Mouse (Mus musculus) fat pad, adult 2 months (tissue): ENCODE measurements around the gene 5730455P16Rik.
"Not testable (repeated sequence)": the region's sequence is repeated elsewhere in the genome, so short reads cannot be mapped to it uniquely, and the experiment has no call there.

Experiments
- DNase-seq: peaks from one replicate; pipeline ENCODE4 v3.0.0-alpha.2; 2011; ENCODE audit warnings: low read depth, low spot score; ENCODE audit errors: extremely low read depth

Gene 5730455P16Rik

DNA sequence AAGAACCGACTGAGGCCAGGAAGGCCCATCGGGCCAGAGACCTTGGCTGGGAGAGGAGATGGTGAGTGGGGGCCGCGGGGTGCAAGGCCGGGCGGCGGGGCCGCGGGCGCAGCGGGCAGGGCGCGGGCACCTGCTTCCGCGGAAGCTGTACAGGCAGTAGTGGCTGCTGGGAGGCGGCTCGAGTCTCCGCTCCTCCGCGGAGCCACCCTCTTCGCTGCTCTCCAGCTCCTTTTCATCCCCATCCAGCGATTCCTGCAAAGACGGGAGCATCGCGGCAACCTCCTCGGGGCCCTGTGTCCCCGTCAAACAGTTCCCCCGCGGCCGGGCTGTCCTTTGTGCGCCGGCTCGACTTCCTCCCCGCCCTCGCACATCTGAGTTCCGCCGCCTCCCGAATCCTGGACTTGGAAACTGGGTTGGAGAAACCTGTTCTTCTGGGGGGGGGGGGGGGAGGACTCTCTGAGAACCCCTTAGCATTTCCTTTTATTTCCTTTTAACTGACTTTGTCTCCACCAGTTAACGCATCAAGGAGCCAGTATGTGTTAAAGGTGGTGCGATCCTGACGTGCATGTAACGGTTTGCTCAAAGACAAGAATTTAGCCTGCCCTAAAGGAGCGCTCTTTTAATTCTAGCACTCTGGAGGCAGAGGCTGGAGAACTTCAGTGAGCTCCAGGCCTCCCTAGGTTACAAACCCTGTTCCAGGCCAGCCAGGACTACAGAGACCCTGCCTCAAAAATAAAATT, at the start of gene 5730455P16Rik:
TSS of gene 5730455P16Rik (minus strand) at position 323 of the 740 bp plus-strand sequence.
- DNase-seq: no peak

DNA sequence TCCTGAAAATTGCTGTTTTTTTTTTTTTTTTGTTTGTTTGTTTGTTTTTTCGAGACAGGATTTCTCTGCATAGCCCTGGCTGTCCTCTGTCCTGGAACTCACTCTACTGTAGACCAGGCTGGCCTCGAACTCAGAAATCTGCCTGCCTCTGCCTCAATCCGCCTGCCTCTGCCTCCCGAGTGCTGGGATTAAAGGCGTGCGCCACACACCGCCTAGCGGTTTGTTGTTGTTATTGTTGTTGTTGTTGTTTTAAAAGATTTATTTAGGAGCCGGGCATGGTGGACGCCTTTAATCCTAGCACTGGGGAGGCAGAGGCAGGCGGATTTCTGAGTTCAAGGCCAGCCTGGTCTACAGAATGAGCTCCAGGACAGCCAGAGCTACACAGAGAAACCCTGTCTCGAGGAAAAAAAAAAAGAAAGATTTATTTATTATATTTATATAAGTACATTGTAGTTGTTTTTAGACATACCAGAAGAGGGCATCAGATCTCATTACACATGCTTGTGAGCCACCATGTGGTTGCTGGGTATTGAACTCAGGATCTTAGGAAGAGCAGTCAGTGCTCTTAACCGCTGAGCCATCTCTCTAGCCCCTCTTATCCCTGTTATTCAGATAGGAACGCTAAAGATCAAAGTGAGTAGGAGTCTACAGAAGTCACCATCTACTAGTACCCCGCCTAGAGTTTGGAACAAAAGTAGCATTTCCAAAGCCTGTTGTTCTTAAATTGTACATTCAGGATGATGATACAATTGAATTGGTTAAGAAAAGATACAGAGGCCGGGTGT, 48.4 kb upstream of the 5730455P16Rik start:
- DNase-seq: not testable (repeated sequence)

DNA sequence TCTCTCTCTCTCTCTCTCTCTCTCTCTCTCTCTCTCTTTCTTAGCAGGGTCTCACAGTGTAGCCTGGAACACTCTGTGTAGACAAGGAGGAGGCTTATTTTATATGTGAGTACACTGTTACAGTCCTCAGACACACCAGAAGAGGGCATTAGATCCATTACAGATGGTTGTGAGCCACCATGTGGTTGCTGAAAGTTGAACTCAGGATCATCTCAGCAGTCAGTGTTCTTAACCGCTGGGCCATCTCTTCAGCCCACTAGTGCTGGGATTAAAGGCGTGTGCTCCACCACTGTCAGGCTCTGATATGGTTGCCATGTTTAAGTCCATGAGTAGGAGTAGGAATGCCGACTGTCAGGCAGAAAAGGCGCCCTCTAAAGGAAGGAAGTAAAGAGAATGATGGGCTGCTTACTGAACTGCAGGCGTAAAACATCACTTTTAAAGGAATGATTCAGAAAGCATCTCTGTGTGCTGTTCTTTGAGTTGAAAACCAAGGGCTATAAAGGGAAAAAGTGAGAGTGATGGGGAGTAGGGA, 47.5 kb upstream of the 5730455P16Rik start:
- DNase-seq: no peak

DNA sequence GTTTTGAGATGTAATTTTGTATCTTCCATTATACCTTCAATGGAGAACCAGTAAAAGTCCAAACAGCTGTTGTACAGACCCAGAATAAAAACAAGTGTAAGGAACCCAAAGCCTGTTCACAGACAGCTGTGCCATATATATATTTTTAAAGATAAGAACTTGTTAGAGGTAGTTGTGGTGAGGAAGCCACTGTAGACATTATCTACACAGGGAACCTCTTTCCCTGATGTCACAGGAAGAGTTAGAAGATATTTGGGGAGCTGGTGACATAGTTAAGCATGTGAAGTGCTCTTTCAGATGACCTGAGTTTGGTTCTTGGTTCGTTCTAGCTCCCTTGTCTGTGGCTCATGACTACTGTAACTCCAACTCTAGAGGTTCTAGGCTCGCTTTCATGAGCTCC, 46.9 kb upstream of the 5730455P16Rik start:
- no peak for DNase-seq

DNA sequence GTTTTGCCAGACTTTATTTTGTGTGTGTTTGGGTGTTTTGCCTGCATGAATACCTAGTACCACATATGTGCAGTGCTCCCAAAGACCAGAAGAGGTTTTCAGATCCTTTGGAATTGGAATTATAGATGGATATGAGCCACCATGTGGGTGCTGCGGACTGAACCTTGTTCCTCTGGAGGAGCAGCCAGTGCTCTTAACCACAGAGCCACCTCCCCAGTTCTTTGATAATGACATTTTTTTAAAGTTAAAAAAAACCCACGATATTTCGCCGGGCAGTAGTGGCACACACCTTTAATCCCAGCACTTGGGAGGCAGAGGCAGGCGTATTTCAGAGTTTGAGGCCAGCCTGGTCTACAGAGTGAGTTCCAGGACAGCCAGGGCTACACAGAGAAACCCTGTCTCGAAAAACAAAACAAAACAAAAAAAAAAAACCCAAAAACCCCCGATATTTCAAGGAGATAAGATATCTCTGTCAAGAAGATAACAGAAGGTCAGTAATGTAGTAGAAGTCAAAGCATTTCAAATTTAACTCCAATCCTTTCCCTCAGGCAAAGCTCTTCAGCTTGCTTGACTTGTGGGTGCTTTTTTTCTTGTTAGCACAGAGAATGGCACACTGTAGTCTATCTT, 43.7 kb upstream of the 5730455P16Rik start:
- DNase-seq: no peak

DNA sequence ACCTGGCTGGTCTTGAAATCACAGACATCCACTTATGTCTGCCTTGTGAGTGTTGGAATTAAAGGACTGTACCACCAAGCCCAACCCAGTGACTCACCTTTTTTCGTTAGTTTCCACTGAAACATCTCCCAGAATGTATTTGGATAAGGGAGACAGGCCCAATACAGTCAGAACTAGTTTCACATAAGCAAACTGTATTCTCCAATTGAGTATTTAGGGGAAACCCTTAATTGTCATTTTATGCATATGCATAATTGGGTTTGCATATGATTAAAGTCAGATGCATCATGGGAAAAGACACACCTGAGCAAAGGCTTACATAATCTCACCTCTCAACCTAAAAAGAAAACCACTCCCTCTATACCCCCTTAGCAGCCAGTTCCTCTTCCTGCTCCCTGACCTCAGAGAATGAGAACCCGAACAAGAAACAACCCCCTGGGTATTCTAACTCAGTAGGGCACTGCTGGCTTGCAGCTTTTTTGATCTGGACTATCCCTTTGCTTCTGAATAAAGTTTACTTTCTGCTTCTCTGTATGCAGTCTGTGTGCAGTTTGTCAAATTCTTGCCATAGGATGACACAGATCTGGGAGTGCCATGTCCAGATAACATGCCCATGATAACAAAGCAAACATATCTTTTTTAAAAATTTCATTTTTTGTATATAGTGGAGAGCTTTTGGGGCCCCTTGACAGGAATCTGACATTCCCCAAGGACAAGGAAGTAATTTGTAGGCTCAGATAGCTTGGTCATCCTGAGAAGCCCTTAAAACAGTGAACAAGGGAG, 42.6 kb upstream of the 5730455P16Rik start:
- no peak for DNase-seq

DNA sequence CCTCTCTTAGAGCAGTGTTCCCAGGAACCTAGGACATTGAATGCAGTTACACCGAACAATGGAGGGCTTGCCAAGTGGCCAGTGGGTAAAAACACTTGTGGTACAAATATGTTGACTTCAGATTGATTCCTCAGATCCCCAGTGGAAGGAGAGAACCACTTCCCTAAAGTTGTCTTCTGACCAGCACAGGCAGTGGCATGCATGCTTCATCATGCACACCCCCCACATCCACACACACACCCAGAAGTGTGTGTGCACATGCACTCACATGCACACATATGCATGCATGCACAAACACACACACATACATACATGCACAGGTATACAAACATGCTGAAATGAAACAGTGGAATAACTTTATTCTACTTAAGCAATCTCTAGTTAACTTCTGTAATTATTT, 41.9 kb upstream of the 5730455P16Rik start:
- DNase-seq: no peak

DNA sequence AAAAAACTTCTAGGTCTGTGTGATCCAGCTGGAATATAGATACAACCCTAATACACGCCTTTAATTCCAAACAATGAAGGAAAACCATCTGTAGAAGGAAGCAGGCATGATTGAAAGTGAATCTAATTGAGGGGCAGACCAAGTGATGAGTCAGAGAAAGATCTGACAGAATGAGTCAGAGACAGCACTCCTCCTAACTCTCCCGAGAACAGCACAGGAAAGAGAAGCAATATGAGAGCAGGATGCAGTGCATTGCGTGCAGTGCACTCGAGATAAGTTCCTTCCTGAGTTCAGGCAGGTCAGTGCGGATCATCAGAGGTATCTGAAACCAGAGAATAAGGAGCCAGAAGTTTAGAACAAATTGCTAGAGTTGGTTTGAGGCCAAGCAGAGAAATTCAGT, 39.3 kb upstream of the 5730455P16Rik start:
- no peak for DNase-seq

DNA sequence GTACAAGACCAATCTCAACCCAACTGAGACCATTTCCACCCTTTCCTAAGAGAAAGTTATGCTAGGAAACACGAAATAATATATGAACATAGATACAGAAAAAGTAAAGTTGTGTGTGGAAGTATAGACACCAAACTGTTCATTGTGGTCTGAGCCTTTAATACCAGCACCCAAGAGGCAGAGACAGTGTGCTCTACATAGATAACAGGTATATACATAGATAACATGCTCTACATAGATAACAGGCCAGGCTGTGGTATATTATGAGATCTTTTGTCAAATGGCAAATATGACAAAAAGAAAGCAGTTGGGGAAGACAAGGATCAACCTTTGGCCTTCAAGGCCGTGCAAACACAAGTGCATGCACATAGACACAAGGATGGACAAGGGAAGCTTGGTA, 32.5 kb upstream of the 5730455P16Rik start:
- no peak for DNase-seq

DNA sequence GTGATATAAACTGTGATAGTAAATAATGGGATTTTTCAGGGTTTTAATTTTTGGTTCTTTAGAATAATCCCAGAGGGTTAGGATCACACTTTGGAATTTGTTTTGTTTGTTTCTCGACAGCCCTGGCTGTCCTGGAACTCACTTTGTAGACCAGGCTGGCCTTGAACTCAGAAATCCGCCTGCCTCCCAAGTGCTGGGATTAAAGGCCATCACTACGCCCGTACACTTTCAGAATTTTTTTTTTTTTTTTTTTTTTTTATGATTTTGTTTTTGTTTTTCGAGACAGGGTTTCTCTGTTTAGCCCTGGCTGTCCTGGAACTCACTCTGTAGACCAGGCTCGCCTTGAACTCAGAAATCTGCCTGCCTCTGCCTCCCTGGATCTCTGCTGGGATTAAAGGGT, 30.0 kb upstream of the 5730455P16Rik start:
- not testable (repeated sequence) for DNase-seq

DNA sequence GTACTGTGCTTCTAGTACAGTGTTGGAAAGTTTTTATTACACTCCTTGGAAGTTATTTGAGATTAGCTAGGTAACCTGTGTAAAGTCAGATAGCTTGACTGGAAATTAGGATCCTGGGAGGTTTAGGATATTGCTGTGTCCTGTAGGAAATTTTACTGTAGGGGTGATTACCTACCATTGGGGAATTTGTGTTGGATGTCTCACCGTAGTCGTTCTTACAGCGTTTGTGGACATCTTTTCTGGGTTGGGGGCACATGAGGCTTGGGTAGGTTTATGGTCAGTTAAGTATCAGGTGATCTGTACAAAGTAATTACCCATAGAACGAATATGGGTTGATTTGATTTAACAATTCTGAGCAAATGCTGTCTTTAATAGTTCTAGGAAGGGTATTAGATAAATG, 18.8 kb upstream of the 5730455P16Rik start:
- no peak for DNase-seq

DNA sequence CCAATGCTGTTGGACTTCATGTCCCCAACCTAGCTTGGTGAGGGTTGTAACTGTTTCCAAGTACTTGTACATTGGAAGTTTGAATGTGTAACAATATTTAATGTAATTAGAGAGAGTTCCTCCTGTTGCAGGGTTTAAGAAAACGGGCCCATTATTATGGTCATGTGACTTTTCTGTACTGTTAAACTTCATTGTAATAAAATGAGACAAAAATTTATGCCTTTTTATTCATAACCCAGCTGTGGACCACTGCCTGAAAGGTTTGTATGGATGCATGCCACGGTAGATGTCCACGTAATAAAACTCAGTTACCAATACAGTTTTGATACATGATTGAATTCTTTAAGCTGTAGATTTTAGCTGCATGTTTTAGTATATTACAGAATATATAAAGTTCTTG, 18.1 kb upstream of the 5730455P16Rik start:
- no peak for DNase-seq

DNA sequence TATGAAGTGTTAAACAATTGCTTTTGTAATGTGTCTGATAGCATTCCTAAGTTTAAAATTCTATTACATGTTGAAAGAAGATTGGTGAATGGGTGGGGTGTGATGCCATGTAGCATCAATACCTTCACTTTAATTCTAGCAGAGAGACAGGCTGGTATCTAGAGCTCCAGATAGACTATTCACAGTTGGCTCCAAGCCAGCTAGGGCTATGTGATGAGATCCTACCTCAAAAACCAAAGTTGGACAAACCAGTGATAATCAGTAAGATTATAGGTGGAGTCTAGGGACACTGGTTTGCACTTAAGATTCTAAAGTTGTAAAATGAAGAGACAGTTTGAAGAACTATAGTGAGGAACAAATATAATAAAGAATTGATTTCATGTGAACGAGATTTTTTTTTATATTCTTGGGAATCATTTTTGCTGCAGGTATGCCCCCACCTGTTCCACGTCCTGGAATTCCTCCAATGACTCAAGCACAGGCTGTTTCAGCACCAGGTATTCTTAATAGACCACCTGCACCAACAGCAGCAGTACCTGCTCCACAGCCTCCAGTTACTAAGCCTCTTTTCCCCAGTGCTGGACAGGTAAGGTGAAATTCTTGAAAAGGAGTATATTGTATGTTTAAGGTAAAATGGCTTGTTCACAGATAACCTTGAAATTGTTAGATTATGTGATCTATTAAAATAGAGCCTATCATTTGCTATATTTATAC, 13.7 kb upstream of the 5730455P16Rik start:
- no peak for DNase-seq

DNA sequence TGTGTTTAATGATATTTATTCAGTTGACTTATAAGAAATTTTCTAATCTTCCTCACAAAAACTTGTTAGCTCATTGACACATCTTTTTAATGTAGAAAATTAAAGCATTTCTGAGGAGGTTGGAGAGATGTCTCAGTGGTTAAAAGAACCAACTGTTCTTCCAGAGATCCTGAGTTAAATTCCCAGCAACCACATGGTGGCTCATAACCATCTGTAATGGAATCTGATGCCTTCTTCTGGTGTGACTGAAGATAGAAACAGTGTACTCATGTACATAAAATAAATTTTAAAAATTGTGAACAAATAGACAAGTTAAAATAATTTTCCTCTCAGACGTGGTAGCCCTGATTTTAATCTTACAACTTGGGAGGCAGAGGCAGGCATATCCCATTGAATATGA, 12.1 kb upstream of the 5730455P16Rik start:
- no peak for DNase-seq

DNA sequence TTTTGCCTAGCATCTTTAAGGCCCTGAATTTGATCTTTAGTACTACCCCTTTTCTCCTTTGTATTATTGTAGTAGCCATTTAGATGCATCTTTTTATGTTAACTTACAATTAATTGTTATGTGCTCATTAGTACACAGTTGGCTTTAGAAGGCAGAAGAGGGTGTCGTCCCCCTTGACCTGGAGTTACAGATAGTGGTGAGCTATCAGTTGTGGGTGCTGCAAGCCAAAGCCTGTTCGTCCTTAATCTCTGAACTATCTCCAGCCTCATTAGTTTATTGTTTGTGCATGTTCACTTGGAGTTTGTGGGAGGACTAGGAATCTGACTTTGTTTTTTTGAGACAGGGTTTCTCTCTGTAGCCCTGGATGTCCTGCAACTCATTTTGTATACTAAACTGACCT, 9.0 kb upstream of the 5730455P16Rik start:
- no peak for DNase-seq

DNA sequence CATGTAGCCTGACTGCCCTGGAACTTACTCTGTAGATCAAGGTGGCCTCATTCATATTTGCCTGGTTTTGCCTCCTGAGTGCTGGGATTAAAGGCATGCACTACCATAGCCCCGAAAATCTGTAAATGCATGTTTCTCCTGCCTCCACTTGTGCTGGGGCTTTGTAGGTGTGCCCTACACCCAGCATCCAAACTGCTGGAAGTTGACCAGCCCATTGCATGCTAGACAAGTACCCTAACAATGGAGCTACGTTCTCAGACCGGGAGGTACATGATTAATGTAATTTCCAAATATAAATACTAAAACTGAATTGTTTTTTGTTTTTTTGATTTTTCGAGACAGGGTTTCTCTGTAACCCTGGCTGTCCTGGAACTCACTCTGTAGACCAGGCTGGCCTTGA, 7.2 kb upstream of the 5730455P16Rik start:
- no peak for DNase-seq

DNA sequence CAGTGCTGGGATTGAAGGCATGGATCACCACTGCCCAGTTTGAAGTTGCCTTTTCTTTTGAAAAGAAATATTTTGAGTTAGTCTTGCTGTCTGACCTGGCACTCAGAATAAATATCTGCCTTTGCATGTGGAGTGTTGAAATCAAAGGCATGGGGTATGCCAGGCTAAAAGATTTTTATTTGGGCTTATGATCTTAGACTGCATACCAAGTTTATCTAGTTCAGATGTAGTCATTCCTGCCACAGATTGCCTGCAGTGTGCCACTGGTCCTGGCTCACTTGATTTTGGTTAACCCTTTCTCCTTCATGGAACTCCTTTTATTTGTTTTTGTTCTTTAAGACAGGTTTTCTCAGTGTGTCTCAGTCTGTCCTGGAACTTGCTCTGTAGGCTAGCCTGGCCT, 6.6 kb upstream of the 5730455P16Rik start:
- DNase-seq: no peak

DNA sequence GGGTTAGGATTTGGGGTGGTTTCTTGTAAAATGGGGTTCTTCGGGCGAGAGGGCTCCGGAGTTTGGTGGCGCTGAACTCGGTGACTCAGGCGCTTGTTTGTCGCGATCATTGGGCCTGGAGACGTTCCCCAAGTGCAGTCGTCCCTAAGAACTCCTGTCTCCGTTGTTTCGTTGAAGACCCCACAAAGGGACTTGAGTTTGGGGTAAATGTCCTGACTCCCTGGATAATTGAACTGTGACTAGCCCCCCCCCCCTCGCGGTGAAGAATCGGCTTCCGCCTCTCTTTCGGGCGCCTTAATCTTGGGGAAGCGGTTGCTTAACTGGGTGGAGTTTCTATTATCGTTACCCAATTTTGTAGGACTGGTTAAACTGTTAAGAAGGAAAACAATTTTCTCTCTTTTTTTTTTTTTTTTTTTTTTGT, 5.8 kb upstream of the 5730455P16Rik start:
- peak; percentile 25 for DNase-seq

DNA sequence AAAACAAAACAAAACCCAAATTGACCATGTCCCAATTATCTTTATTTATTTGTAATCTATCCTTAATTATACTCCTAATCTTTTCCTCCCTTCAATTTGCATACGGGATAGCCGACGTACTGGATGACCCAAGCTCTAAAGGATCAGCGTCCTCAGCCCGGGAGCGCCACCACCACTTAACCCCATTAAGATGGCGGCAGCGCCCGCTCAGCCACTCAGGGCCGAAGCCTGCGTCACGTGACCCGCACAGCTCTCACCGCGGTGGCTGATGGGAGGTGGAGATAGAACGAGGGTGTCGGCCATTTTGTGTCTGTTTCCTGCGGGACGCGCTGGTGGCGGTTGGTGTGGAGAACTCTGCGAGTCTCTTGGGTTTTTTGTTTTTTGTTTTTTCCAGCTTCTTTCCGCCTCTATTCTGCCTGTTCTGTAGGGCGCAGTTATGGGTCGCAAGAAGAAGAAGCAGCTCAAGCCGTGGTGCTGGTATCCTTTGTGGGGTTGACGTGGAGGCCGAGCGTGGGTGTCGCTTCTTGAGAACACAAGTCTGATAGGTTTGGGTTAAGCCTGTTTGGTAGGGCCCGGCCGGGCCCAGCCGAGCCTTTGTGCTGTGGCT, 5.3 kb upstream of the 5730455P16Rik start, which contains the start of gene Zfp207:
TSS of gene Zfp207 (plus strand) at position 261 of the 607 bp plus-strand sequence.
- DNase-seq: peak; percentile 52

DNA sequence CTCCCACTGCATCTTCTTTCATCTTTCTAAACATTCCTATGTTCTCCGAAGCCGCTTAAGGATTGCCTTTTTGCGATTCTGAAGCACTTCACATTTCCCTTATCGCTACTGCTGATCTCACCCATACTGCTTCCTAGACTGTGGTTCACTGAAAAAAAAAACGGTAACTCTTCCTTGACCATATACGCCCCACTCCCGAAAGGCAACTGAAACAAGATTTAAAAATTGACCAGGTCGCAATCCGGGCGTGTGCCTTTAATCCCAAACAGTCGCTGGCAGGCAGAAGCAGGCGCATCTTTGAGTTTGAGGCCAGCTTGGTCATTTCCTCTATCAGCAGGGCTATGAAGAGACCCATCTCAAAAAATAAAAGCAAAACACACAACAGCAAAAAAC, 4.8 kb upstream of the 5730455P16Rik start:
- DNase-seq: no peak
